Mouse (Mus musculus) cerebellum, adult 2 months (tissue): Measurements from ENCODE around the gene Smyd3. TPM values are rescaled to one million over a fixed set of nuclear protein-coding genes. Genes with fewer than 3 reads are reported as not detected.
A peak's percentile ranks its signal among the peaks of the same experiment; 100 is the strongest.

Experiments
- DNase-seq, 2 experiments: peaks; one replicate each; pipeline ENCODE4 v3.0.0; 2021
- H3K27ac ChIP-seq: fragments of 200-500 bp; 2 replicates; pipeline ENCODE4 v1.5.1; 2012; ENCODE audit warnings: low read length, control low read depth, inconsistent platforms; ENCODE audit not compliant: insufficient read depth
- H3K27me3 ChIP-seq: fragments of 200-500 bp; 2 replicates; pipeline ENCODE4 v1.6.1; 2012; ENCODE audit warnings: inconsistent platforms, mild to moderate bottlenecking, low read length, moderate library complexity; ENCODE audit not compliant: control insufficient read depth, insufficient read depth
- H3K4me1 ChIP-seq: fragments of 200-500 bp; 2 replicates; pipeline ENCODE4 v1.6.1; 2011; ENCODE audit warnings: low read length; ENCODE audit not compliant: control insufficient read depth, insufficient read depth
- H3K4me3 ChIP-seq: fragments of 200-500 bp; replicated peaks from 2 replicates; pipeline ENCODE3; 2011; ENCODE audit warnings: mild to moderate bottlenecking, low read depth, low read length, control low read depth; ENCODE audit not compliant: insufficient read depth
- CTCF ChIP-seq: fragments of 200-500 bp; IDR thresholded peaks from 2 replicates; pipeline ENCODE4 v1.5.1; 2011; ENCODE audit warnings: low read depth, mild to moderate bottlenecking, control low read depth, low read length, moderate library complexity, borderline replicate concordance; ENCODE audit not compliant: insufficient read depth
- POLR2A ChIP-seq: fragments of 200-500 bp; IDR thresholded peaks from 2 replicates; pipeline ENCODE4 v1.6.1; 2011; ENCODE audit warnings: low read length, control low read depth, borderline replicate concordance; ENCODE audit not compliant: insufficient read depth
- WGBS: fragments of 180-500 bp; shearing (Covaris S2); methylation state at CpG from one replicate; pipeline ENCODE4 v1.1.7; 2018; 5-methylcytosine and 5-hydroxymethylcytosine counted together
- polyA plus RNA-seq: library from polyadenylated mRNA; depleted of rRNA; stranded (reverse); fragments of >200 nt; gene quantifications from 2 replicates; pipeline ENCODE4 v1.2.3, GENCODE M21; 2012

The Smyd3 gene
- polyA plus RNA-seq, 1 experiment = 17.3 TPM

- H3K27me3 ChIP-seq = no peaks in the 10 kb centered on the region
- 13% methylated on average over 7 of the region's 7 CpGs for WGBS
- H3K27ac ChIP-seq = peak overlapping the region; percentile 71
- DNase-seq = peak; percentile 74 to 82
- TF ChIP-seq CTCF (no peak), POLR2A (no peak)
- H3K4me1 ChIP-seq = peaks cover 12% of the 10 kb centered on the region
- no peak overlapping the region for H3K4me3 ChIP-seq
Measured at GRCm38 (mm10) chr1:179073846-179074245, 444.0 kb downstream of the Smyd3 start.

GRCm38 (mm10) chr1:179072935-179073654 is 444.7 kb downstream of the Smyd3 start:
- no peak for DNase-seq
- TF ChIP-seq POLR2A (no peak), CTCF (no peak)
- WGBS = 79% methylated on average over 11 of the region's 11 CpGs
- Histone ChIP-seq H3K4me1 (peaks cover 12% of the 10 kb centered on the region), H3K27ac (no peak overlapping the region), H3K4me3 (no peak overlapping the region), H3K27me3 (no peaks in the 10 kb centered on the region)

- WGBS = 84% methylated on average over 1 of the region's 1 CpGs
- H3K4me3 ChIP-seq = no peak overlapping the region
- no peaks in the 10 kb centered on the region for H3K27me3 ChIP-seq
- TF ChIP-seq POLR2A = no peak
- TF ChIP-seq CTCF = no peak
- DNase-seq = no peak
- 0 out of 2 replicates have a peak overlapping the region, but pooled peaks have one; percentile 5 for H3K27ac ChIP-seq
- H3K4me1 ChIP-seq = peaks cover 12% of the 10 kb centered on the region
Measured at GRCm38 (mm10) chr1:179072406-179072805, 445.4 kb downstream of the Smyd3 start.

- TF ChIP-seq CTCF = no peak
- TF ChIP-seq POLR2A = no peak
Measured at GRCm38 (mm10) chr1:179068990-179069389, 448.9 kb downstream of the Smyd3 start.

GRCm38 (mm10) chr1:179065294-179065601 is 452.6 kb downstream of the Smyd3 start:
- no peak overlapping the region for H3K4me3 ChIP-seq
- H3K27ac ChIP-seq = peak overlapping the region; percentile 96
- WGBS = 87% methylated on average over 2 of the region's 2 CpGs
- no peak for DNase-seq
- H3K27me3 ChIP-seq = no peaks in the 10 kb centered on the region
- H3K4me1 ChIP-seq = peaks cover 42% of the 10 kb centered on the region
- TF ChIP-seq CTCF = no peak
- TF ChIP-seq POLR2A = no peak

More at GRCm38 (mm10) chr1:179068990-179069389, 448.9 kb downstream of the Smyd3 start:
- no peak for DNase-seq
- H3K27ac ChIP-seq = no peak overlapping the region
- H3K4me1 ChIP-seq = peaks cover 24% of the 10 kb centered on the region
- H3K4me3 ChIP-seq = no peak overlapping the region
- H3K27me3 ChIP-seq = no peaks in the 10 kb centered on the region
- WGBS = 95% methylated on average over 1 of the region's 1 CpGs

GRCm38 (mm10) chr1:179064601-179065293 is 453.1 kb downstream of the Smyd3 start:
- TF ChIP-seq POLR2A = peak; percentile 45; the same call in 1 of the 2 replicates
- no peak for TF ChIP-seq CTCF
- 17% methylated on average over 14 of the region's 14 CpGs for WGBS
- peak; percentile 83 to 94 for DNase-seq
- Histone ChIP-seq H3K27ac (peak overlapping the region; percentile 96), H3K4me1 (peaks cover 45% of the 10 kb centered on the region), H3K27me3 (no peaks in the 10 kb centered on the region), H3K4me3 (no peak overlapping the region)

GRCm38 (mm10) chr1:179061759-179062168 is 456.1 kb downstream of the Smyd3 start:
- Histone ChIP-seq H3K27me3 (no peaks in the 10 kb centered on the region), H3K4me3 (no peak overlapping the region), H3K27ac (0 out of 2 replicates have a peak overlapping the region, but pooled peaks have one; percentile 24), H3K4me1 (peaks cover 53% of the 10 kb centered on the region)
- peak; percentile 60 to 65 for DNase-seq
- 21% methylated on average over 9 of the region's 9 CpGs for WGBS
- TF ChIP-seq POLR2A = no peak
- no peak for TF ChIP-seq CTCF
